Mouse (Mus musculus) cerebellum, adult 9-10 months (tissue): ENCODE measurements at regions not wholly inside any gene's neighbourhood (a gene's known extent, or its start where the extent isn't known, plus 50 kb on each side); places are given as distances from the start of the nearest gene placed in this dataset.

Experiments
- DNase-seq: peaks from one replicate; pipeline ENCODE4 v3.0.0; 2022

DNA sequence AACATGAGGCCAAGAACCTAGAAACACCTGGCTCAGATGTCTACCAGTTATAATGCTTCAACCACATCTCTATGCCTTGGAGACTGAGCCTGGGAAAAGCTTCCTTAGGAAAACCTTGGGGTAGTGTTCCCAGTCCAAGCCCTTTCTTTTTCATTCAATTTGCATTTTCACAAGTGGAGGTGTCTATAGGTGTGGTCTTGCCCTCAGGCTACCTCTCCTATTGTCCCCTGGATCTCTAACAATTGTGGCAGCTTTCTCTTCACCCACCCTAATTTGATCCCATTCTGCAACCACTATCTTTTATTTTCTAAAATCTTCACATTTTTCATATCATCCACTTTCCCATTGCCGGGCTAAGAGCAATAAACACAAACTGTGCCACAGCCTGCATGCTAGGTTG lies 251.0 kb upstream of the Rbms1 start:
- DNase-seq: no peak

DNA sequence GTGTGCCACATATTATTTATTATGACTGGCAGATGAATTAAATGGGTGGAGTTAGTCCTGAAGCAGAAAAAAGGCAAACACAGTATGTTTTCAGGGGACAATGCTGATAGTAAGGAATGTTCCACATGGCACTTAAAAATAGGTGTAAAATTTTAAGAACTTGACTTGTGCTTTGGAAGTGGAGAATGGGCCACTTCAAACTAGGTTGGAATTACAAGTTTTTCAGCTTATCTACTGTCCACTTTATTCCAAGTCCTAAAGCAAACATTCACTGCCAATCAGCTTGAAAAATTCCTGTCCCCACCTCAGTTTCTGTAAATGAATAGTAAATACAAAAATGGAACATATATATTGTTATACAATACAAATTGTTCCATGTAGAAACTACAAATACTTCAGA lies 238.4 kb upstream of the Rbms1 start:
- no peak for DNase-seq

DNA sequence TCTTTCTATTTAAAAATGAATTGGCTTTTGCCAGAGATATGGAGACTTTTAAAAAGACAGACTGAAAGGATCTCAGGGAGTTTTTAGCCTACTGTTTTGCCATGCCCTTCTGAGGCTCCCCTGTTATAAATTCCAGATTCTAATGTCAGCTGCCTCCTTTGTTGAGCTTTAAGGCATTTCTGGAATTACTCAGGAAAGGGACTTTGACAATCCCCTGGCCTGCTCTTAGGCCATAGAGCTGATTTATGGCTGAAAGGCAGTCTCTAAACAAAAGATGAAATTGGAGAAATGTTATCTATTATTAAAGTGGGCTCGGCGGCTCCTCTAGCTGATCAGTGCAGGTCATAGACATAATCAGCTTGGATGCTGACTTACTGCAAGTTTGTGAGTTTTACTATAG lies 231.0 kb upstream of the Rbms1 start:
- DNase-seq: no peak

DNA sequence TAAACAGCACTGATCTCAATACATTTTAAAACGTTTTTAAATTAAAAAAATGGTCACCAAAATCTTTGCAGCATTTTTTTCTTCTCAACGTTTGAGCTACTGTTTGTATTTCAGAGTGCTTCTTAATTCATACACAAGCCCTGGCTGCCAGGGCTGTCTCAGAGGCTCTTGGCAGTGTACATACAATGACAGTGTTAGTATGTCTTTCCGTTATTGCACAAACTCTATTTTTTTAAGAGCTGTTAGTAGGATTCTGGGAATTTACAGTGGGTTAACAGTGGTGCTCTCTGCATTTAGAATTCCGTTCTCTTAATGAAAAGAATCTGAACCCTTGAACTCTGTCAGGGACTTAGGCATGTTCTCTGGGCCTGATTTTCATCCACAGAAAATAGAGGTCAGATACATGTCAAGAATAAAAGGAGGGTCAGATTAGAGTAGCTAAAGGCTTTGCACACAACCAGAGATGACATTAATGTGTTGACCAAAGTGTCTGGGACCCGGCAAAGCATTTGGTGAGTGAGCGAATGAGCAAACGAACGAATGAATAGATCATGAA lies 219.5 kb upstream of the Rbms1 start:
- no peak for DNase-seq

DNA sequence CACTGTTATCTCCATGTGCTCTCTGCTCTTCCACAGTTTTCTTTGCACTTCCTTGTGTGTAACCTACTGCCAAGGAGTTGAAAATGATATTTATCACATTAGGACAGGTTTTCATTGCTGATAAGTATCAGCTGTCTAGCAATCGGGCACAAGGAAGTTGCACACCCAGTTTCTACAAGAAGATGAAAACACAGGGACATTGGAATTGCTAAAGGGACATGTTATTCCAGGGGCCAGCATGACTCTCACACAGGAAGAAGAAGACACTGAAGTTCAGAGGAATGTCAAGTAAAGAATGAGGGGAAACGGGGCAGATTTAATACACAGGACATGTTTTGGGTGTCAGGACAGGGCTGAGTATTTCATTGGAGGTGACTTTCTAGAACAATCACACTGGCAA lies 214.8 kb upstream of the Rbms1 start:
- no peak for DNase-seq

GRCm38 (mm10) chr2:61176807-61177206 lies 213.8 kb upstream of the Rbms1 start:
- no peak for DNase-seq

- DNase-seq: no peak
Observed at GRCm38 (mm10) chr2:61173581-61173980, 210.6 kb upstream of the Rbms1 start.

DNA sequence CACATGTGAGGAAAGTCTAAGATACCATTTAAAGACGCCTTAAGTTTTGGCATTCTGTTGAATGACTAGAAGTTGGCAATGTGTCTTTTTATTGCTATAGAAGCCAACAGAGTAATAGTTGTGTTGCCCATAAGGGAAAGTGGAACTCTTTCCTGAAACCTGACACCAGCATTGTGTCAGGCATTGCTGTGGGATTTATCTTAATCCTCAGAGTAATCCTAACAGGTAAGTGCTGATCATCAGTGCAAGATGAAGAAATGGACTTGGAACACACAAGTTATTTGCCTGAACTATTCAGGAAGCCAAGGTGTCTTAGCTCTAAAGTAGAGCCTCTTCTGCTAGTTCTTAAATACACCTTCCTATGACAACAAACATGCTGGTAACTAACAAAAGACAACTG lies 198.3 kb upstream of the Rbms1 start:
- DNase-seq: no peak

GRCm38 (mm10) chr2:61159761-61160160 lies 196.8 kb upstream of the Rbms1 start:
- no peak for DNase-seq

DNA sequence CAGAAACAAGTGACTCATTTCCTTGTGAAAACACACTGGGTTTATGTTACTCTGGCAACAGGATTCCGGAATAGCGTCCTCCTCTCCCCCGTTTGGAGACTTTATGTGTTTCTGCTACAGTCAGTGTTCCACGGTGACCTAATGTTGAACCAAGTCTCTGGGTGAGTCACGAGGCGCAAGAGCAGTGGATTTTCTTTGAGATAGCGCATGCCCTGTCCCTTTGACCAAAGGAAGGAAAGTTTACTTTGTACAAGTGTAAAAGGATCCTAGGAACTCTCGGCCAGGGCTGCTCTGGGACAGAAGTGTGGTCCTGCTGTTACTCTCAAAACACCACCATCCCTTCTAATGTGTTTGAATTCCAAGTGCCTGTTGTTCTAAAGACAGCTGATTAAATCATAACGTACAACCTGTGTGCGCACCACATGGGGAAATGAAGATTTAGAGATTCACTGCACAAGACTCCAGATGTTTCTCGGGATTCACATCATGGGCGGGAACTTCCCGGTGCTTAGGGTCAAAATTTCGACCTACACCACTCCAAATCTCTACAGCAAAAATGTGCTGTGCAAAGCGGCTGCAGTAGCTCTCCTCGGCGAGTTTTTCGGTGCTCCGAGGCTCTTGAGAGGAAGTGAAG lies 176.1 kb upstream of the Rbms1 start:
- no peak for DNase-seq

- no peak for DNase-seq
Observed at GRCm38 (mm10) chr2:61138625-61138997, 175.6 kb upstream of the Rbms1 start.

- DNase-seq: no peak
Observed at GRCm38 (mm10) chr2:61137378-61137777, 174.4 kb upstream of the Rbms1 start.

GRCm38 (mm10) chr2:61136926-61137325 lies 173.9 kb upstream of the Rbms1 start:
- no peak for DNase-seq

- DNase-seq: no peak
Observed at GRCm38 (mm10) chr2:61123046-61123806, 160.2 kb upstream of the Rbms1 start.

DNA sequence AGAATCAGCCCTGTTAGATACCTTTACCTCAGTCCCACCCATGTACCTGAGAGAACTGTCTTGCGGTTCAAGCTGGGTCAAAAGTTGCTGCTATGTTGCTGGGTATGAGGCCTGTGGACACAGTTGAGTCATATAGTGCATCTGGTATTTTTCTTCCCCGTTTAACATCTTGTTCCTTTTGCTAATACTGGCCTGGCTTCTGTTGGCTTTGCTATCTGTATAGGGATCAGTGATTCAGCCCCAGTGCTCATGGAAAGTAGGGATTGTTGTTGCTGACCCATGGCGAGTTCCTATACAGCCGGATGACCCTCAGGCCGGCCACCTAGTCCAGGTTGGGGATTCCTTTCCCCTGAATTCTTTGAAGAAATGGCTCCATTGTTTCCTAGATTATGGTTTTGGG lies 158.3 kb upstream of the Rbms1 start:
- DNase-seq: no peak

DNA sequence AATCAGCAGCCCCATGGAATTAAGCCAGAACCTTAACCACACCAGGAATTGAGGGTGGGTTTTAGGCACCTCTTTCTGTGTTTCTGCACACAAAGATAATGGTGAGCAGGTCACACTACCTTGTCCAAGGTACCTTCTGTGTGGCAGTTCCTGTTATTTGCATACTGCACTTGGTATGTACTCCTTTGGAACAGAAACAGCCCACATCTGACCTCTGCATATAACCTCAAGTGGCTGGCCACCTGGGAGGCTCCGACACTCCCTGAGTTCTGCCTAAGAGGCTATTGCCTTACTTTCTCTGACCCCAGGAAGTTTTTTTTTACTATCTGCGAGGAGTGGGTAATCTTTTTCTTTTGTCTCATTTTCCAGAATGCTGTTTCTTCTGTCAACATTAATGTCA lies 151.6 kb upstream of the Rbms1 start:
- DNase-seq: no peak

- DNase-seq: no peak
Observed at GRCm38 (mm10) chr2:61113916-61114315, 150.9 kb upstream of the Rbms1 start.

DNA sequence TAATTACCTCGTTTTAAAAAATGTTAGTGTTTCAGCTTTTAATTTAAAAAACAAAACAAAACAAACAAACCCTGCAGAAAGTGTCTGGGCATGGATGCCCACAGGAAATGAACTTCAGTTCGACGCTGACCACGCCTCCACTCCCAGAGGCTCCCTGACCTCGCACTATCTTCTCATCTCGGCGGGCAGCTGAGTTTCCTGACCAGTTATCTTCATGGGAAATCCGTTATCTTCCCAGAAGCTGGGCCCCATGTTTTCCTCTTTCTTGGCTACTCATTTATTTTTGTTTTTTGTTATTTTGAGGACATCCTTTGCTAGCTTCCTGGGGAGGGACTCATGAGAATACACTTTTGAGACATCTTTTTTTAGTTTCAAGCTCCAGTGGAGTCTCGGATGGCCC lies 147.6 kb upstream of the Rbms1 start:
- DNase-seq: no peak

DNA sequence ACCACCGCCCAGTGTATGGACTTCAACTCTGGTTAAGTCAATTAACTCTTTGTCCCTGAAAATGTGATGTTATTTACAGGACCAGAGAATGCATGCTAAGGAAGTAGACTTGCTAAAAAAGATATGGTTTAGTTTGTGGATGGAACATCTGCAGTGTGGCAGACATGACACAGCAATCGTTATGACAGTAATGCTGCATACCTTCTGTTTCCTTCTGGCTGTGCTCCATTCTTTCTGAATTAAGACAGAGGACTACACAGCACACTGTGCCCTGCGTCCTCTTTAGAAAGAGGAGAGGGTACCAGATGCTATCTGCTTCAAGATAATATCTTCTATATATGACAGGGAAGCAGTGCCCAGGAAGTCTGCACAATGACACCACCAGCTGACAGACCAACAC lies 146.6 kb upstream of the Rbms1 start:
- DNase-seq: no peak

DNA sequence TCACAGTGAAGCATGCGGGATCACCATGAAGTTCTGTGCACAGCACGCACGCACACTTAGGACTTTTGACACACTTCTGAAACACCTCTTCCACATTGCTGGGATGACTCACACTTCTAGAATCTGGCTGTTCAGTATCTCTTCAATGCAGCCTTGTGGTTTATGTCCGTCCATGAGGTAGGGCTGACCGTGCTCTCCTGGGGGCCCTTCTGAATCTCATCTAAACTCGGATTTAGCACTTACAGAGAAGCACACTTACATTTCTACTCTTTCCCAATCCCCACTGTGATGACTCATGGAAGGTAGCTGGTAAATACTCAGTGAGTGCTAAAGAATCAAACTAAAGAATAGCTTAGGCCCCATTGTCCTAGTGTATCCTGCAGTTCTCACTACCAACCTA lies 142.2 kb upstream of the Rbms1 start:
- DNase-seq: no peak

DNA sequence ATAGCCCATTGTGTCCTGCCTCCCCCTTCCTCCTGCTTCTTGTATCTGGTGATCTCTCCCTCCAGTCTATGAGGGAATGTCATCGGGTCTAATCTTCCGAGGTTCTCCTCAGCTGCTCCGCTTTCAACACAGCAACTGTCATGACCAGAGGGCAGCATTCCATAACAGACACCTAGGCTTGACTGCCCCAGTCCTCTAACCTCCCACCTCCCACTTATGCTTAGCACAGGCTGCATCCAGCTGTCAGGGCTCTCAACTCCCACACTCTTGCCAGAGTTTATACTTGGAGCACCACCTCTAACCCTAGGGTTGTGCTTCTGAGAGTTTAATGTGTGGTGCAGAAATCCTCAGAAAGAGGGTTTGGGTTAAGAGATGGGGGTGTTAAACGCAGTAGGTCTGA lies 137.9 kb upstream of the Rbms1 start:
- no peak for DNase-seq

DNA sequence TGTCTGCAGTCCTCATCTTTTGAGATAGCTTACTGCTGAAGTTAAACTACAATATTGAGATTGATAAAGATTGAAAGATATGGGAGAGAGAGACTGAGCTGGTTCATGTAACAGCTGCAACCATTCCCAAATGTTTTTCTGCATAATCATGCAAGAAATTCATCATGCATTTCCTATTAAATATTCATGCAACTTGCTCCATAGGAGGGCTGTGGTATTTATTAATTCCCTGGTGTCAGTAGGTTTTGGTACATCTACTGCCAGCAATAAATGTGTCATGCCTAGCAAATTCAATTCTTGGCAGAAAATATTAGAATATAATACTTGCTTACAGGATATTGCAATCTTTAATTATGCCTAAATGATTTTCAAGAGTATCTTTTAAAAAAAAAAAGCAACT lies 125.5 kb upstream of the Rbms1 start:
- DNase-seq: no peak

GRCm38 (mm10) chr2:61084835-61085234 lies 121.8 kb upstream of the Rbms1 start:
- DNase-seq: no peak

DNA sequence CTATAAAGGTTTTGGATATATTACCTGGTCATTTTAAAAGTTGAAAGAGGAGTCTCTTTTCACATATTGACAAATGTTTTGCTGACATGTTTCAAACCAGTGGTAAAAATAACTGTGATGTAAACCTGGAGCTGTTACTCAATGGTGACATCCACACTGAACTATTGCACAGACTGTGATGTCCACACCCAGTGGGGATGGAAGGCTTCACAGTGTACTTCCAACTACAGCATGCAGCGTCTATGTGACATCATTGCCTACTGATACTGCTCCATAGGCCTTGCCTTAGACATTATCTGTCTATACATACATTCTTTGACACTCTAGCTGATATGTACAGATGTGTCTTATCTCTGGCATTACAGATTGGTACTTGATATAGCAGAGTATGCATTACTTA lies 120.1 kb upstream of the Rbms1 start:
- no peak for DNase-seq

DNA sequence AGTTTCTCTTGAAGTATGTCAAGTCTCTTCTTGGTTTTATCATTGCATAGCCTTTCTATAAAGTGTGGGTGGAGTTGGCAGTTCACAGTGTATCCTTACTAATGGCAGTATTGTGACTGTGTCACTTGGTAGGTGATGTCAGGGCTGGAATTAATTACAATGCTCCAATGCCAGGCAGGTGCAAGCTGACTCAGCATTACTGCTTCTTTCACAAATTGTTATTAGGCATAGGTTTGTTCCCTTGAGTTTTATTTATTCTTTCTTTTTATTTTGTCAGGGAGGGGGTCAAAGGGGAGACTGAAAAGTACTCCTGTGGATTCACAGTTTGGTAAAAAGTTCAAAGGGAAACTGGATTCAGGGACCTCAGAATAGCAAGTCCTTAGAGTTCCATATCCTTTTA lies 119.6 kb upstream of the Rbms1 start:
- DNase-seq: no peak
